Mouse (Mus musculus) forelimb bud, embryonic 11.5 days (tissue): ENCODE results near the gene Alkal2.

Experiments used
- DNase-seq: peaks from one replicate; pipeline ENCODE4 v3.0.0-alpha.2; 2012; ENCODE audit warnings: low read depth, low spot score

Gene Alkal2

DNA sequence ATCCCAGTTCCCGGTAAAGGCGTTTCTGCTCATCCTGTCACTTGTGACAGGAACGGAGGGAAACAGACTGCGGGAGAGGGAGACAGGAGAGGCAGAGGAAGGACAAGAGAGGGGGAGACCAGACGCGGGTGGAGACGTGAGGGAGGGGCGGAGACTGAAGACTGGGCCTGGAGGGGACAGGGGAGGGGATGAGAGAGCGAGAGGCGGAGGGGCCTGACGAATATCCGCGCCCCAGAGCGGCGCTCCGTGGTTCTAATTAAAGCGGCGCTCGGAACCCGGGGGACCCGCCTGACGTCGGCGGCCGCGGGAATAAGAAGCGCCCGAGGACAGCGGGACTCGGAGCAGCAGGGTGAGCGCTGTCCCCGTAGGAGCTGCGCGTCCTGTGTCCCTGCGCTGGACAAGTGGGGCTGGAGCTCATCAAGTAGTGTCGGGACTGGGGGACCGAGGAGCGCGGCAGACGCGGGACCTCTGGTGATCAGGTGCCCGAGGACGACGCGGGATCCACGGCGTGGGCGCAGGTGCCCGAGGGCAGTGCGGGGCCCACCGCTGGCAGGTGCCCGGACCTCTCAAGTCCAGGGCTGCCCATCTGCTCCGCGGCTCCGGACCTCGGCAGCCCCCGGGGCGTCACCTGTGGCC is at the start of gene Alkal2:
TSS of gene Alkal2 (plus strand) at position 337 of the 636 bp plus-strand sequence.
- no peak for DNase-seq

GRCm38 (mm10) chr12:30848521-30848920 is 35.6 kb upstream of the Alkal2 start:
- no peak for DNase-seq

- no peak for DNase-seq
Measured at GRCm38 (mm10) chr12:30850902-30851301, 33.2 kb upstream of the Alkal2 start.

DNA sequence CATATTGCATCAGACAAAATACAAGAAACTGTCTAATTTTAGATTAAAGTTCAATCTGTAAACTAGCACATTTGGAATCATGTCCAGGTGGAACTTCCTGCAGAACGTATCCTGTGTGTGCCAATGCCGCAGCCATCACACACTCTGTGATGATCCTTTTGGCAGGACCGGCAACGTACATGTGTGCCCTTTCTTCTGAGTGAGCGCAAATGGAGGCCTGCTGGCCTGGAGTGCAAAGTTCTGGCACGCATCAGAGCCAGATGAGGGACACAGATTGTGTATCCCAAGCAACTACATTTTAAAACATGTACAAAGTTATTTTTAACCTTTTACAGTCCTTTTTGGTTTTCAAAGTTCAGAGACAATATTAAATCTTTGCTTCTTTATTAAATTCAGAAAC is 32.3 kb upstream of the Alkal2 start:
- DNase-seq = no peak

DNA sequence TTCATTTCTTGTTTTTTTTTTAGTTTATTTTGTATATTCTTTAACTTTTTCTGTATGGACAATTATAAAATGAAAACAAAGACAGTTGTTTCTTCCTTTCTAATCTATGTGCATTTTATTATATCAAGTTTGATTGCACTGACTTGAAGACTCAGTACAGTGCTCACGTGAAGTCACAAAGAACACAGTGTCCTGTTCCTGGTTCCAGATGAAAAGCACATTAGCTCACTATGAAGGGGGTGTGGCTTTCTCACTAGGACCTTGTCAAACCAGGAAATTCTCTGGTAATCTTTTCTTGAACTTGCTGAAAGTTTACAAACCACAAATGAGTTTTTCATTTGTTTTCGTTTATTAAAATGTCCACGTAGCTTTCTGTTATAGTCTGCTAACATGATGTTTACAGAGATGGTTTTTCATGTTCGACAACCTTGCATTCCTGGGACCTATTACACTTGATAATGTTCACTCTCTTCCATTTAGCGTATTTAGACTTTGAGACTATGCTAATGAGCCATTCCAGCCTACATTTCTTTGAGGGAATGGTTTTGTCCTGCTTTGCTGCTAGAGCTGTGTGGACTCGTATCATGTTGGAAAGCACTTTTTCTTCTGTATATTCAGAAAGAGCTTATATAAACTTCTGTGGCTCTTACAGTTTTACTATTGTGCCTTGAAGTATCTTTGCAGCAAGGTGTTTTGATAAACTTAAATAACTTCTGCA is 28.5 kb upstream of the Alkal2 start:
- peak; percentile 6 for DNase-seq

- no peak for DNase-seq
Measured at GRCm38 (mm10) chr12:30856172-30856571, 27.9 kb upstream of the Alkal2 start.

GRCm38 (mm10) chr12:30864347-30864746 is 19.8 kb upstream of the Alkal2 start:
- DNase-seq = no peak

DNA sequence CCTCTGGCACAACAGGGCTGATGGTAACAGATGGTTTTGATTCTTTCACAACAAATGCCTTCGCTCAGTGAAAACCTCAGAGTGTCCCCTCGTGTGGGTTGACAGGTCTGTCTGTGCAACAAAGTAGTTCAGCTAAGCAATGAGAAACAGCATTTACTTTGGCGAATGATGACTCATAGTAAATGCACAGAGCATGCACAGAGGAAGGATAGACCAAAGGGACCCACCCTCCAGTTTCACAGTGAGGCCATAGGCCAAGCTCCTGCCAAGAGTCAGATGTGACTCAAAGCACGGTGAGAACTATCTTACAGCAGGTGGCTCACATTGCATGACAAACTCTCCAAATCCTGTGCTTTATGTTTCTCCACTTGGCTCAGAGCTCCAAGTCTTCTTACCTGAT is 18.3 kb upstream of the Alkal2 start:
- no peak for DNase-seq

DNA sequence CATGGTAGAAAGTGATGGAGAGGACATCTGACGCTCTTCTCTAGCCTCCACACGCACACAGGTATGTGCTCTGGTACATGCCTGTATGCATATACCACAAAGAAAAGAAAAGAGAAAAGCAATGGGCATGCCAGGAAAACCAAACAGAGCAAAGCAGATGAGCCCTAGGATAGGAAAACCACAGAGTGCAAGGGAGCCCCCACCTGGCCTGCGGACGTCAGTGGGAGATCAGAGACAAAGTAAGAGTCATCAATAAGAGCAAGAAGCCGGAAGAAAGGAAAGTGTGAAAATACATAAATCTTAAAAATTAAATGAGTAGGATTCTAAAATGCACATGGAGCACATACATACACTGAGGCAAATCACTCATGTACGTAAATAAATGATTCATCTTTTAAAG is 4.7 kb upstream of the Alkal2 start:
- DNase-seq = no peak

GRCm38 (mm10) chr12:30883592-30883985 is 533 bp upstream of the Alkal2 start:
- DNase-seq = no peak

GRCm38 (mm10) chr12:30884622-30885230 is 604 bp downstream of the Alkal2 start:
- DNase-seq = no peak

- DNase-seq = no peak
Measured at GRCm38 (mm10) chr12:30885891-30886290, 1.8 kb downstream of the Alkal2 start.

- DNase-seq = no peak
Measured at GRCm38 (mm10) chr12:30888003-30888402, 3.9 kb downstream of the Alkal2 start.

DNA sequence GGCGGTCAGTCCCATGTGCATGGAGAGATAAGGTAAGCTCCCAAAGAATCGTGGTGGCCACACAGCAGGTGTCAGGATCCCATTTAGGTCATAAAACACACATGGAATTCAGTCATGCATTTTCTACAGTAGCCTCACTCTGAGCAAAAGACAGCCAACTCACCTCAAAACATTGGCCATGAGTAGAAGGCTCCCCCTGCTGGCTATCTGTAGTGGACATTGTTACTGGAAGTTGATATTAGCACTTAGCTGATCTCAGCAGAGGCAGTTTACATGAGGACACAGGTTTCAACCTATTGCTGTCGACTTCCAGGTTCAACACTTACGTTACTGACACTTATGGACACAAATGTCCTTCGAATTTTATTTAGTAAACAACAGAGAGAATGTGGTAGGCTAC is 5.9 kb downstream of the Alkal2 start:
- DNase-seq = peak; percentile 68

GRCm38 (mm10) chr12:30891438-30891837 is 7.3 kb downstream of the Alkal2 start:
- DNase-seq = no peak

- no peak for DNase-seq
Measured at GRCm38 (mm10) chr12:30897039-30897438, 12.9 kb downstream of the Alkal2 start.

DNA sequence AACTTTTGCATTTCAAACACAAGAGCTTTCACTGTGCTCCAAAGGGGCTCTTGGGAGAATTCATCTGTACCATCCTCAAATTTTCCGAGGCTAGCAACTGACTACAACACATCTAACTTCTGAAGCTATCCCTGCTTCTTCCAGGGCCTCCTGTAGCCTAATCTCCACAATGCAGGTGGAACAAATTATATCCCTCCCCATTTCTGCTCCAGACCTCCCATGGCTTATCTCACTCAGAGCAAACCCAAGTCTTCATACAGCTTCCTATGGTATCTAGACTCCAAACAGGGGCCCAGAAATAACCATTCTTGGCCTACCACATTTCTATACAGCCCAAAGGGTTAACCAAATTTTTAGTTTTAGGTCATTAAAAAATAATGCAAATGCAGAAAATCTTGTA is 24.5 kb downstream of the Alkal2 start:
- no peak for DNase-seq

DNA sequence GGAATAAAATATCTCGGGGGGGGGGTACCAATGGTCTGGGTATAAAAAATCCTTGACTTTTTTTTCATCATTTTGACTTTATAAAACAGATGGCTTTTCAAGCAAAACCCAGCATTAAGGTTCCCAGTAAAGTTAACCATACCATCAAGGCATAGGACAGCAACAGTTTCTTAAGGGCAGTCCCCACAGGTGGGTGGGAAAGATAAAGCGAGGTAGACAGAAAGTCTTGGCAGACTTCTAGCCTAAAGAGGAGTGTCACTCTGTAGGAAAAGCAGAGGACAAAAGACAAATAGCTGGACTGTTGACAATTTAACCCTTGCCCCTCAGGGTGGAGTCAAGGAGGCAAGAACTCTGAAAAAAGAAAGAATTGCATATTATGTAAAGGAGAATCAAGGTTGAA is 25.8 kb downstream of the Alkal2 start:
- DNase-seq = no peak

DNA sequence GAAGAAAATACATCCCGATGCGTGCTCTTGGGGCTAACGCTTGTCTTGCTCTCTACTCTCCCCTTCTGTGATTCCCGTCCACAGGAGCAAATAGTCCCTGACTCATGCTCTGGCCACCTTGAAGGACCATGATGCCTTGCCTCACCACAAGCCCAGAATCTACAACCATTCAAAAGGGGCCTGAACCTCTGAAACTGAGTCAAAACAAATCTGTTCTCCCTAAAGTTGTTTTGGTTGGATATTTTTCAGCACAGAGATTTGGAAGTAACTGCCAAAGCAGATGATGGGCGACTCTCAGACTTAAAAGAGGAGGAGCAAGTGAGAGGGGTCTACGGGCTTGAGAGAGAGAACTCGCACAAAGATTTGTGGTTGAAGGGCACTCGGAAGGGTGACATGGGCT is 26.7 kb downstream of the Alkal2 start:
- DNase-seq = peak; percentile 11

DNA sequence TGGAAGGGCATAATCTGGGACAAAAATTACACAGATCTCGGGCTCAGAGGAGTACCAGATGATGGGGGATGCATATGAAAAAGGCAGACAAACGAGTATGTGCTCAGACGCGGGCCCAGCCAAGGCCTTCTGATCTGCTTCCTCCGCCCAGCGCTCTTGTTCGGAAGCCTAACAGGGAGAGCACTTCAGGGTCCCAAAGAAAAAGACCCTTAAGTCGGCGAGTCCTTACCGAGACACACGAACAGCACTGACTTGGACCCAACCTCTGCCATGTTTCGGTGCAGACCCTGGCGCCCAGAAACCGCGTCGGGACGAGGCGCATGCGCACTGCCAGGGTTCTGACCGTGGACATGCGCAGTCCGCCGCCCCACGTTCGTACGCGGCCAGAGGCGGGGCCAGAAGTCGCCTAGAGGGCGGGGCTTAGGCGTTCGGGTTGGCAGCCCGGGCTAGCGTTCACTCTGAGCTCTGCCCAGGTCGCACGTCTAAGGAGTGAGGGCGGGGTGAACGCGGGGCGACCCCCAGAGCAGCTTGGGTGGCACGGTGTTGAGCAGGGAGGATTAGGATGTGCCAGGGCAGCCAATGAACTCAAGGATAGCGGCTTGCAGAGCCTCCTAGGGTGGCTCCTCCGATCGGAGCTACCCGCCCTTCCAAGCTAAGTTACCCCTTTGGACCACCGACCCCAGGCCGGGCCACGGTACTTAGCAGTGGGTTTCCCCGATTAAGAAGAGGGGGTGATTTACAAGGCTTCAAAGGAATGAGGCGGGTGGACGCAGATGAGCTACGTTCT is 27.3 kb downstream of the Alkal2 start, which contains the start of the genes Acp1 and Sh3yl1:
TSS of gene Acp1 (minus strand) at position 329 of the 787 bp plus-strand sequence.
TSS of gene Sh3yl1 (plus strand) at position 408 of the 787 bp plus-strand sequence.
- DNase-seq = peak; percentile 91

GRCm38 (mm10) chr12:30912048-30912381 is 27.9 kb downstream of the Alkal2 start:
- DNase-seq = peak; percentile 7

- no peak for DNase-seq
Measured at GRCm38 (mm10) chr12:30912840-30913239, 28.7 kb downstream of the Alkal2 start.
